Mouse (Mus musculus) liver, embryonic 11.5 days (tissue): ENCODE data around the gene Dnaaf2. TPM values are rescaled to one million over a fixed set of nuclear protein-coding genes. Genes with fewer than 3 reads are reported as not detected.

ENCODE experiments used
- ATAC-seq: fragments of 200-750 bp; cut with Nextera tagmentation; replicated peaks from 2 replicates; pipeline ENCODE4 v1.8.0; 2017; ENCODE audit warnings: moderate number of reproducible peaks, mild to moderate bottlenecking, moderate TSS enrichment, moderate library complexity; ENCODE audit not compliant: low FRiP score
- DNase-seq: peaks from one replicate; pipeline ENCODE4 v3.0.0-alpha.2; 2017; ENCODE audit warnings: low spot score
- H3K27ac ChIP-seq: fragments of 300-500 bp; sonication (generic); 2 replicates; pipeline ENCODE4 v1.5.1; 2014; ENCODE audit warnings: mild to moderate bottlenecking, low read depth, low read length, control low read depth
- H3K27me3 ChIP-seq: fragments of 300-500 bp; sonication (generic); replicated peaks from 2 replicates; pipeline ENCODE4 v1.6.1; 2014; ENCODE audit warnings: low read length, mixed read lengths; ENCODE audit not compliant: control insufficient read depth, insufficient read depth
- H3K36me3 ChIP-seq: fragments of 300-500 bp; sonication (generic); 2 replicates; pipeline ENCODE4 v1.6.1; 2014; ENCODE audit warnings: mild to moderate bottlenecking, low read length, moderate library complexity, mixed read lengths; ENCODE audit not compliant: control insufficient read depth, insufficient read depth
- H3K4me1 ChIP-seq: fragments of 300-500 bp; sonication (generic); replicated peaks from 2 replicates; pipeline ENCODE4 v1.6.1; 2014; ENCODE audit warnings: low read length, mixed read lengths; ENCODE audit not compliant: control insufficient read depth, insufficient read depth
- H3K4me2 ChIP-seq: fragments of 300-500 bp; sonication (generic); 2 replicates; pipeline ENCODE4 v1.6.1; 2014; ENCODE audit warnings: mild to moderate bottlenecking, control low read depth, moderate library complexity
- H3K4me3 ChIP-seq: fragments of 300-500 bp; sonication (generic); 2 replicates; pipeline ENCODE4 v1.5.1; 2014; ENCODE audit warnings: low read depth, low read length, control low read depth
- H3K9ac ChIP-seq: fragments of 300-500 bp; sonication (generic); 2 replicates; pipeline ENCODE4 v1.6.1; 2014; ENCODE audit warnings: low read depth, low read length, control low read depth
- H3K9me3 ChIP-seq: fragments of 300-500 bp; sonication (generic); 2 replicates; pipeline ENCODE4 v1.6.1; 2016; ENCODE audit warnings: low read length, inconsistent platforms, mixed read lengths; ENCODE audit not compliant: control insufficient read depth
- WGBS: fragments of 180-500 bp; shearing (Covaris S2); extraction: QIAGEN DNeasy Blood & Tissue Kit; methylation state at CpG from one replicate; pipeline ENCODE4 v1.1.7; 2014; 5-methylcytosine and 5-hydroxymethylcytosine counted together
- polyA plus RNA-seq: library from polyadenylated mRNA; unstranded; fragments of >200 nt; fragmentation: Nextera tagmentation; extraction: Ambion mirVana; gene quantifications from 2 replicates; pipeline ENCODE4 v1.2.1, GENCODE M21; 2014

The Dnaaf2 gene
- polyA plus RNA-seq, 1 experiment from 2014 or later, result 14.0 TPM

GRCm38 (mm10) chr12:69190522-69190921, 7.7 kb downstream of the Dnaaf2 start:
- no peak for ATAC-seq
- H3K36me3 ChIP-seq, result peaks cover 15% of the 10 kb centered on the region
- DNase-seq, result no peak

GRCm38 (mm10) chr12:69190074-69190473, 8.2 kb downstream of the Dnaaf2 start:
- Histone ChIP-seq H3K9ac (no peak overlapping the region), H3K36me3 (peaks cover 15% of the 10 kb centered on the region), H3K27me3 (no peaks in the 10 kb centered on the region), H3K27ac (no peak overlapping the region), H3K4me1 (peaks cover 14% of the 10 kb centered on the region), H3K4me3 (no peak overlapping the region), H3K4me2 (no peak overlapping the region), H3K9me3 (no peaks in the 10 kb centered on the region)
- ATAC-seq (no peak), DNase-seq (no peak)
- WGBS, result 91% methylated on average over 9 of the region's 9 CpGs

More at GRCm38 (mm10) chr12:69190522-69190921, 7.7 kb downstream of the Dnaaf2 start:
- Histone ChIP-seq H3K9ac (no peak overlapping the region), H3K4me1 (peaks cover 10% of the 10 kb centered on the region), H3K9me3 (no peaks in the 10 kb centered on the region), H3K4me3 (no peak overlapping the region), H3K27me3 (no peaks in the 10 kb centered on the region), H3K4me2 (no peak overlapping the region), H3K27ac (no peak overlapping the region)
- WGBS, result 93% methylated on average over 1 of the region's 1 CpGs

- H3K4me1 ChIP-seq, result peaks cover 12% of the 10 kb centered on the region
- H3K9ac ChIP-seq, result no peak overlapping the region
- no peak for ATAC-seq
- no peaks in the 10 kb centered on the region for H3K27me3 ChIP-seq
- peak overlapping the region; percentile 41 for H3K4me2 ChIP-seq
- no peak for DNase-seq
- 63% methylated on average over 5 of the region's 5 CpGs for WGBS
- H3K27ac ChIP-seq, result no peak overlapping the region
- H3K36me3 ChIP-seq, result peaks cover 15% of the 10 kb centered on the region
- no peak overlapping the region; the same call in 1 of the 2 replicates for H3K4me3 ChIP-seq
- H3K9me3 ChIP-seq, result no peaks in the 10 kb centered on the region
Measured at GRCm38 (mm10) chr12:69186811-69187471, 11.3 kb downstream of the Dnaaf2 start.

- 52% methylated on average over 7 of the region's 7 CpGs for WGBS
- Histone ChIP-seq H3K4me1 (peaks cover 12% of the 10 kb centered on the region), H3K27ac (peak overlapping the region; percentile 89; the same call in 1 of the 2 replicates), H3K36me3 (peaks cover 20% of the 10 kb centered on the region; the same call in 1 of the 2 replicates), H3K4me2 (peak overlapping the region; percentile 98), H3K9me3 (no peaks in the 10 kb centered on the region), H3K27me3 (no peaks in the 10 kb centered on the region), H3K4me3 (peak overlapping the region; percentile 94), H3K9ac (peak overlapping the region; percentile 91)
- DNase-seq (no peak), ATAC-seq (no peak)
Measured at GRCm38 (mm10) chr12:69185371-69185770, 12.9 kb downstream of the Dnaaf2 start.

- H3K27me3 ChIP-seq, result no peaks in the 10 kb centered on the region
- H3K36me3 ChIP-seq, result peaks cover 17% of the 10 kb centered on the region; the same call in 1 of the 2 replicates
- WGBS, result 2% methylated on average over 80 of the region's 86 CpGs
- ATAC-seq, result peak; percentile 52
- peak overlapping the region; percentile 91 for H3K9ac ChIP-seq
- H3K4me3 ChIP-seq, result peak overlapping the region; percentile 94
- peak overlapping the region; percentile 89 for H3K27ac ChIP-seq
- DNase-seq, result no peak
- no peaks in the 10 kb centered on the region for H3K9me3 ChIP-seq
- peaks cover 12% of the 10 kb centered on the region for H3K4me1 ChIP-seq
- peak overlapping the region; percentile 98 for H3K4me2 ChIP-seq
Measured at GRCm38 (mm10) chr12:69184342-69185295, 13.6 kb downstream of the Dnaaf2 start.

- Histone ChIP-seq H3K4me3 (peak within 1 kb of the TSS; percentile 94), H3K4me1 (peaks cover 12% of the 10 kb centered on the region), H3K36me3 (peaks cover 14% of the 10 kb centered on the region; the same call in 1 of the 2 replicates), H3K9me3 (no peaks in the 10 kb centered on the region), H3K27ac (peak within 1 kb of the TSS; percentile 89), H3K27me3 (no peaks in the 10 kb centered on the region), H3K4me2 (peak within 1 kb of the TSS; percentile 98), H3K9ac (peak within 1 kb of the TSS; percentile 91)
- DNase-seq, result peak; percentile 95
- ATAC-seq, result peak; percentile 97
- under 1% methylated on average over 83 of the region's 84 CpGs for WGBS
Measured at GRCm38 (mm10) chr12:69183583-69184308, 14.5 kb downstream of the Dnaaf2 start, which contains the start of the genes Rpl36al and Mgat2. TSS of gene Rpl36al (minus strand) at chr12:69184083. TSS of gene Mgat2 (plus strand) at chr12:69184157.

GRCm38 (mm10) chr12:69181800-69182199, 16.4 kb downstream of the Dnaaf2 start:
- Histone ChIP-seq H3K36me3 (peaks cover 12% of the 10 kb centered on the region; the same call in 1 of the 2 replicates), H3K9me3 (no peaks in the 10 kb centered on the region), H3K4me1 (peaks cover 7% of the 10 kb centered on the region; the same call in 1 of the 2 replicates), H3K4me3 (no peak overlapping the region), H3K9ac (no peak overlapping the region), H3K27ac (no peak overlapping the region), H3K4me2 (no peak overlapping the region), H3K27me3 (no peaks in the 10 kb centered on the region)
- no peak for ATAC-seq
- WGBS, result 80% methylated on average over 4 of the region's 4 CpGs
- DNase-seq, result no peak

- 66% methylated on average over 12 of the region's 12 CpGs for WGBS
- Histone ChIP-seq H3K9ac (no peak overlapping the region), H3K9me3 (no peaks in the 10 kb centered on the region), H3K4me1 (no peaks in the 10 kb centered on the region), H3K36me3 (peaks cover 26% of the 10 kb centered on the region), H3K27me3 (no peaks in the 10 kb centered on the region), H3K4me3 (no peak overlapping the region), H3K4me2 (no peak overlapping the region), H3K27ac (no peak overlapping the region)
- DNase-seq (no peak), ATAC-seq (no peak)
Measured at GRCm38 (mm10) chr12:69179371-69179770, 18.9 kb downstream of the Dnaaf2 start.
